Mouse (Mus musculus) lung, embryonic 16.5 days (tissue): ENCODE results near the gene Rbms1. TPM values are rescaled to one million over a fixed set of nuclear protein-coding genes. Genes with fewer than 3 reads are reported as not detected.

Source experiments
- ATAC-seq: fragments of 200-750 bp; cut with Nextera tagmentation; 2 replicates; pipeline ENCODE4 v1.8.0; 2017; ENCODE audit warnings: low read depth, mild to moderate bottlenecking, moderate library complexity
- H3K27ac ChIP-seq: fragments of 300-500 bp; sonication (generic); 2 replicates; pipeline ENCODE4 v1.5.1; 2014; ENCODE audit warnings: mild to moderate bottlenecking, control low read depth, low read length
- H3K27me3 ChIP-seq: fragments of 300-500 bp; sonication (generic); 2 replicates; pipeline ENCODE4 v1.6.1; 2014; ENCODE audit warnings: low read depth, low read length, mixed read lengths; ENCODE audit not compliant: control insufficient read depth, insufficient read depth
- H3K36me3 ChIP-seq: fragments of 300-500 bp; sonication (generic); 2 replicates; pipeline ENCODE4 v1.6.1; 2014; ENCODE audit warnings: low read length; ENCODE audit not compliant: control insufficient read depth, insufficient read depth
- H3K4me1 ChIP-seq: fragments of 300-500 bp; sonication (generic); replicated peaks from 2 replicates; pipeline ENCODE4 v1.6.1; 2014; ENCODE audit warnings: low read length, mixed read lengths; ENCODE audit not compliant: control insufficient read depth, insufficient read depth
- H3K4me2 ChIP-seq: fragments of 300-500 bp; sonication (generic); 2 replicates; pipeline ENCODE4 v1.6.1; 2014; ENCODE audit warnings: low read depth, low read length, control low read depth
- H3K4me3 ChIP-seq: fragments of 300-500 bp; sonication (generic); 2 replicates; pipeline ENCODE4 v1.5.1; 2014; ENCODE audit warnings: mild to moderate bottlenecking, low read length, control low read depth
- H3K9ac ChIP-seq: fragments of 300-500 bp; sonication (generic); 2 replicates; pipeline ENCODE4 v1.6.1; 2014; ENCODE audit warnings: low read length, control low read depth
- H3K9me3 ChIP-seq: fragments of 300-500 bp; sonication (generic); 2 replicates; pipeline ENCODE4 v1.6.1; 2016; ENCODE audit warnings: low read length; ENCODE audit not compliant: control insufficient read depth
- WGBS: fragments of 180-500 bp; shearing (Covaris S2); extraction: QIAGEN DNeasy Blood & Tissue Kit; methylation state at CpG from one replicate; pipeline ENCODE4 v1.1.7; 2014; 5-methylcytosine and 5-hydroxymethylcytosine counted together
- polyA plus RNA-seq: library from polyadenylated mRNA; unstranded; fragments of >200 nt; fragmentation: Nextera tagmentation; extraction: Ambion mirVana; gene quantifications from 2 replicates; pipeline ENCODE4 v1.2.1, GENCODE M21; 2015

Rbms1 gene
- polyA plus RNA-seq, 1 experiment from 2014 or later = 129 TPM

GRCm38 (mm10) chr2:60908116-60908515, 54.9 kb downstream of the Rbms1 start:
- Histone ChIP-seq H3K4me2 (no peak overlapping the region), H3K9me3 (no peaks in the 10 kb centered on the region), H3K9ac (no peak overlapping the region), H3K4me1 (peaks cover 44% of the 10 kb centered on the region), H3K27me3 (no peaks in the 10 kb centered on the region), H3K4me3 (no peak overlapping the region), H3K36me3 (no peaks in the 10 kb centered on the region), H3K27ac (no peak overlapping the region)
- WGBS = 43% methylated on average over 12 of the region's 12 CpGs
- 0 out of 2 replicates have a peak, but pooled peaks have one; percentile 39 for ATAC-seq

- Histone ChIP-seq H3K4me2 (no peak overlapping the region), H3K27ac (peak overlapping the region; percentile 78), H3K4me1 (peaks cover 39% of the 10 kb centered on the region), H3K36me3 (no peaks in the 10 kb centered on the region), H3K9me3 (no peaks in the 10 kb centered on the region), H3K4me3 (no peak overlapping the region), H3K27me3 (no peaks in the 10 kb centered on the region), H3K9ac (no peak overlapping the region)
- WGBS = 4% methylated on average over 3 of the region's 3 CpGs
- ATAC-seq = 0 out of 2 replicates have a peak, but pooled peaks have one; percentile 34
Observed at GRCm38 (mm10) chr2:60905283-60905682, 57.7 kb downstream of the Rbms1 start.

DNA sequence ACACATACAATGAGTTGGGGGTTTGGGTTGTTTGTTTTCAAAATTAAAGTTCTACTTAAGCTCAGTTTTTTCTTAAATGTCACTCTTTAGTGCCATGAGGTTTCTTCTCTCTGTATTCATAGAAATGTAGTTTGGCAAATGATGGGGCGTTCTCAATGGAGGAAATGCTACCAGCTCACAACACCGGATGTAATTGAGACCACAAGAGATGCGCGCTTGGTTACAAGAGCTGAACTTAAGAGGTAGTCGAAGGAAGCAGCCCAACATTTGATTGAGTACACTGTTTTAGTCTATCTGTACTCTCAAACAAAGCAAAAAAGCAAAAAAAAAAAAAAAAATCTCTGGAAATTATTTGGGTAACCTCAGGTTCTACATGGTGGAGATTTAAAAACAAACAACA, 58.9 kb downstream of the Rbms1 start:
- Histone ChIP-seq H3K4me1 (peaks cover 39% of the 10 kb centered on the region), H3K9me3 (no peaks in the 10 kb centered on the region), H3K4me3 (no peak overlapping the region), H3K27me3 (no peaks in the 10 kb centered on the region), H3K36me3 (no peaks in the 10 kb centered on the region), H3K27ac (no peak overlapping the region), H3K9ac (no peak overlapping the region), H3K4me2 (no peak overlapping the region)
- 79% methylated on average over 5 of the region's 5 CpGs for WGBS
- no peak for ATAC-seq

- peaks cover 37% of the 10 kb centered on the region for H3K4me1 ChIP-seq
Observed at GRCm38 (mm10) chr2:60903535-60903934, 59.5 kb downstream of the Rbms1 start.

DNA sequence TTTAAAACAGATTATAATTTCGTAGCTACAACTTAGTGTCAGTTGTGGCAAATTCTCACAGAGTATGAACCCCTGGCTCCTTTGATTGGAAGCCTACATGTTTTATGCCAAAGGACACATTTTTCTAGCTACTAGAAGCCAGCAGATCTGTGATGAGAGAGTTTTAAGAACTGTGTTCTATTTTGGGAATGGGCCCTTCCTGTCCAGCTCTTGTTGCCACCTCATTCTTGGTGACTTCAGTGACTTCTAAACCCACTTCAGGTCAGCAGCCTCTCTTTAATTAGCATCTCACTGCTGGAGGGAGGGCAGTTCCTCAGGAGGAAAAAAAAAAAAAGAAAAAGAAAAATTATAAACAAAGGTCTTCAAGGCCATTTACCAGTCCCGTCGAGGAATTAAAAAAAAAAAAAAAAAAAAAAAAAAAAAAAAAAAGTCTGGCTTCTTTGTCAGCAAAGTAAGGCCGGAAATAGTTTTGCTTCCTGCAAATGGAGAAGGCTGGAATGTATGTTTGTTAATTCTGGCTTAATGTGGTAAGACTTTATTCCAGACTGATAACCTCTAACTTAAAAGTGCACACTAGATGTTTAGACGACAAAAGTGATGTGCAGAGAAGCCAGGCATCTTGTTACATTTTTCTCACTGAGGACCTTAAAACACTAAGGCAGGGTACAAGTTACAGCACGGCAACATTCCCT, 60.4 kb downstream of the Rbms1 start:
- Histone ChIP-seq H3K27ac (peak overlapping the region; percentile 75), H3K27me3 (no peaks in the 10 kb centered on the region), H3K4me3 (no peak overlapping the region), H3K36me3 (no peaks in the 10 kb centered on the region), H3K9me3 (no peaks in the 10 kb centered on the region), H3K4me1 (peaks cover 34% of the 10 kb centered on the region), H3K4me2 (no peak overlapping the region), H3K9ac (no peak overlapping the region)
- 31% methylated on average over 6 of the region's 6 CpGs for WGBS
- no peak for ATAC-seq

More at GRCm38 (mm10) chr2:60903535-60903934, 59.5 kb downstream of the Rbms1 start:
- WGBS = 57% methylated on average over 7 of the region's 7 CpGs
- Histone ChIP-seq H3K27ac (0 out of 2 replicates have a peak overlapping the region, but pooled peaks have one; percentile 32), H3K4me3 (no peak overlapping the region), H3K36me3 (no peaks in the 10 kb centered on the region), H3K9ac (no peak overlapping the region), H3K9me3 (no peaks in the 10 kb centered on the region), H3K27me3 (no peaks in the 10 kb centered on the region), H3K4me2 (no peak overlapping the region)
- ATAC-seq = no peak

DNA sequence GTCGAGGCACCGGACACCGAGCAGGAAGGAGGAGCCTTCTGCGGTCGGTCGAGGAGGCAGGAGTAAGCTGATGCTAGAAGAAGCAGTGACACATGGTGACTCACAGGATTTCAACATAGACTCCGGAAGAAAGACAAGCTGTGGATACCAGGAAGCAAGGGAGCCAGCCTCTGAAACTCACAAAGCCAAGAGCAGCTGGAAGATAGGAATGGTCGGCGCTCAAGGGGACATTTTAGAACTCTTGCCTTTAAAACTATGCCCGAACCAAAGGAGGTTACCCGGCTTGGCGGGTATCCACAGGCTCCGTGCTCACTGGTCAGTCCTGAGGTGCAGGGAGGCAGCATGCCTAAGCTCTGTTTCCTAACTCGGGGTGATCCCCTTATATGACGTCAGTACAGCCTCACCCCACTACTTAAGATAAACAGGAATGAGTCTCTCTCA, 61.5 kb downstream of the Rbms1 start:
- peak; percentile 87 for ATAC-seq

GRCm38 (mm10) chr2:60901013-60901412, 62.0 kb downstream of the Rbms1 start:
- ATAC-seq = no peak

More for the DNA sequence above, 61.5 kb downstream of the Rbms1 start:
- peak overlapping the region; percentile 31 for H3K4me2 ChIP-seq
- H3K4me3 ChIP-seq = no peak overlapping the region
- H3K9me3 ChIP-seq = no peaks in the 10 kb centered on the region
- no peaks in the 10 kb centered on the region for H3K36me3 ChIP-seq
- peaks cover 32% of the 10 kb centered on the region for H3K4me1 ChIP-seq
- 42% methylated on average over 15 of the region's 15 CpGs for WGBS
- H3K9ac ChIP-seq = no peak overlapping the region
- no peaks in the 10 kb centered on the region for H3K27me3 ChIP-seq
- H3K27ac ChIP-seq = peak overlapping the region; percentile 66

DNA sequence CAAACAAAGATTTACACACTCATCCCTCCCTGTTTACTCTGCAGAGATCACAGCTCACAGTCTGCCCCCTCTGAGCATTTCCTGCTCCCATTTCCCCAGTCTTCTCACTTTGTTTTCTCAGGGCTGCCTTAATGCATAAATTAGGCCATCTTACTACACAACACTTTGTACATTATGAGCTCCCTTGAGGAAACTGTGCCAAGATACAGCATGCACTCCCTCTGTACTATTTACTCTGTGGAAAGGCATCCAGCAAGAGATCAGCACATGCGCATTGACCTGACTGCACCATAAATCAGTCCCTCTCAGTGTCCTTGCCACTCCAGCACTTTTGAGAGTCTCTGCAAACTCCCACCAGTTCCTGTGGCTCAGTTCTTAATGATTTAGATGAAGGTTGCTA, 70.0 kb downstream of the Rbms1 start:
- ATAC-seq = peak; percentile 57; the same call in 1 of the 2 replicates
- WGBS = 65% methylated on average over 1 of the region's 1 CpGs
- no peaks in the 10 kb centered on the region for H3K9me3 ChIP-seq
- no peaks in the 10 kb centered on the region for H3K36me3 ChIP-seq
- no peak overlapping the region for H3K4me3 ChIP-seq
- H3K4me1 ChIP-seq = peaks cover 12% of the 10 kb centered on the region
- no peaks in the 10 kb centered on the region for H3K27me3 ChIP-seq
- no peak overlapping the region for H3K27ac ChIP-seq
- H3K4me2 ChIP-seq = no peak overlapping the region
- no peak overlapping the region for H3K9ac ChIP-seq

More at GRCm38 (mm10) chr2:60901013-60901412, 62.0 kb downstream of the Rbms1 start:
- Histone ChIP-seq H3K9ac (no peak overlapping the region), H3K4me1 (peaks cover 32% of the 10 kb centered on the region), H3K4me2 (peak overlapping the region; percentile 31), H3K27me3 (no peaks in the 10 kb centered on the region), H3K4me3 (no peak overlapping the region), H3K27ac (peak overlapping the region; percentile 66; the same call in 1 of the 2 replicates), H3K36me3 (no peaks in the 10 kb centered on the region), H3K9me3 (no peaks in the 10 kb centered on the region)
- 70% methylated on average over 6 of the region's 6 CpGs for WGBS

DNA sequence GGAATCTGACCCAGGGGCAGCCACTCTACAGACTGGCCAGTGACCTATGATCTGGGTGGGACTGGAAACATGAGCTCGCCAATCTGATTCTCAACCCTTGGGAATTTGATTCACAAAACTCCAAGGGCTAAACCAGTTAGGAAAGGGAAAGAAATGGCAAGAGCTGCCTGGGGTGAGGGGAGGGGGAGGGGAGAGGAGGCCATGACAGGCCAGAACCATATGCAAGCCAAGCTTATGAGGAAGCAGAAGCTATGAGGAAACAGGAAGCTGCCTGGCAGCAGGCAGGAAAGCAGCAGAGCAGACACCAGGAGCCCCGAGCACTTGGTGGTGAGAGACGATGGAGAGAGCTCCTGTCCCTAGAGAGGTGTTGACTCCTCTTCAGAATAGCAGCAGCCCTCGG, 79.1 kb downstream of the Rbms1 start:
- peak overlapping the region; percentile 61 for H3K27ac ChIP-seq
- H3K36me3 ChIP-seq = no peaks in the 10 kb centered on the region
- H3K9ac ChIP-seq = no peak overlapping the region
- ATAC-seq = no peak
- 24% methylated on average over 4 of the region's 4 CpGs for whole genome bisulfite sequencing
- H3K4me3 ChIP-seq = no peak overlapping the region
- H3K27me3 ChIP-seq = no peaks in the 10 kb centered on the region
- H3K4me1 ChIP-seq = peaks cover 38% of the 10 kb centered on the region
- H3K9me3 ChIP-seq = no peaks in the 10 kb centered on the region
- no peak overlapping the region for H3K4me2 ChIP-seq
